Mouse (Mus musculus): ENCODE data around the gene Ldlrad1.

The Ldlrad1 gene

GRCm38 (mm10) chr4:107208880-107209279 lies at the start of gene Ldlrad1:
Ldlrad1 (plus strand) TSS chr4:107209180.
- DNase-seq (ENCODE audit: low spot score) = no peak

- no peak for DNase-seq (ENCODE audit: low spot score)
These were observed 48.8 kb upstream of the Ldlrad1 start for GRCm38 (mm10) chr4:107160181-107160580.

- no peak for DNase-seq (ENCODE audit: low spot score)
These were observed 45.6 kb upstream of the Ldlrad1 start for GRCm38 (mm10) chr4:107163341-107163740.

GRCm38 (mm10) chr4:107163756-107164587 lies 45.0 kb upstream of the Ldlrad1 start:
- peak; percentile 56 for DNase-seq (ENCODE audit: low spot score)

- no peak for DNase-seq (ENCODE audit: low spot score)
These were observed 42.3 kb upstream of the Ldlrad1 start for GRCm38 (mm10) chr4:107166700-107167099.

- no peak for DNase-seq (ENCODE audit: low spot score)
These were observed 41.2 kb upstream of the Ldlrad1 start for GRCm38 (mm10) chr4:107167798-107168197.

GRCm38 (mm10) chr4:107177506-107177905 lies 31.5 kb upstream of the Ldlrad1 start:
- no peak for DNase-seq (ENCODE audit: low spot score)

GRCm38 (mm10) chr4:107178182-107178829 lies 30.7 kb upstream of the Ldlrad1 start, which contains the start of gene Tmem59:
Tmem59 (plus strand) TSS chr4:107178399.
- peak; percentile 98 for DNase-seq (ENCODE audit: low spot score)

GRCm38 (mm10) chr4:107178830-107179490 lies 30.0 kb upstream of the Ldlrad1 start, which contains the start of gene Tceanc2:
Tceanc2 (minus strand) TSS chr4:107179116.
- peak; percentile 69 for DNase-seq (ENCODE audit: low spot score)

- DNase-seq (ENCODE audit: low spot score) = no peak
These were observed 29.4 kb upstream of the Ldlrad1 start for GRCm38 (mm10) chr4:107179561-107179960.

- DNase-seq (ENCODE audit: low spot score) = no peak
These were observed 28.2 kb upstream of the Ldlrad1 start for GRCm38 (mm10) chr4:107180746-107181145.

- no peak for DNase-seq (ENCODE audit: low spot score)
These were observed 27.1 kb upstream of the Ldlrad1 start for GRCm38 (mm10) chr4:107181866-107182265.

- DNase-seq (ENCODE audit: low spot score) = no peak
These were observed 26.2 kb upstream of the Ldlrad1 start for GRCm38 (mm10) chr4:107182796-107183195.

- no peak for DNase-seq (ENCODE audit: low spot score)
These were observed 25.8 kb upstream of the Ldlrad1 start for GRCm38 (mm10) chr4:107183203-107183602.

GRCm38 (mm10) chr4:107185703-107186102 lies 23.3 kb upstream of the Ldlrad1 start:
- no peak for DNase-seq (ENCODE audit: low spot score)

GRCm38 (mm10) chr4:107193841-107194240 lies 15.1 kb upstream of the Ldlrad1 start:
- no peak for DNase-seq (ENCODE audit: low spot score)

GRCm38 (mm10) chr4:107196454-107196853 lies 12.5 kb upstream of the Ldlrad1 start:
- no peak for DNase-seq (ENCODE audit: low spot score)

- no peak for DNase-seq (ENCODE audit: low spot score)
These were observed 10.9 kb upstream of the Ldlrad1 start for GRCm38 (mm10) chr4:107198072-107198471.

- no peak for DNase-seq (ENCODE audit: low spot score)
These were observed 7.2 kb upstream of the Ldlrad1 start for GRCm38 (mm10) chr4:107201779-107202178.

GRCm38 (mm10) chr4:107203001-107203400 lies 6.0 kb upstream of the Ldlrad1 start:
- DNase-seq (ENCODE audit: low spot score) = no peak

- DNase-seq (ENCODE audit: low spot score) = no peak
These were observed 2.0 kb upstream of the Ldlrad1 start for GRCm38 (mm10) chr4:107207016-107207415.

GRCm38 (mm10) chr4:107210483-107211097 lies 1.6 kb downstream of the Ldlrad1 start:
- DNase-seq (ENCODE audit: low spot score) = no peak

All from yolk sac, embryonic 10.5 days (tissue).